Mouse (Mus musculus) ovary, adult 10 weeks (tissue): Measurements from ENCODE around the gene Cldn34b3. TPM values are rescaled to one million over a fixed set of nuclear protein-coding genes. Genes with fewer than 3 reads are reported as not detected.

ENCODE experiments used
- polyA plus RNA-seq: library from polyadenylated mRNA; stranded (reverse); fragments of 350-450 nt; fragmentation: Illumina TruSeq; extraction: RNeasy Lipid Tissue Mini Kit (QIAGEN cat#74804); gene quantifications from one replicate; pipeline ENCODE4 v1.2.3, GENCODE M21; 2014

Cldn34b3 gene
- not detected for polyA plus RNA-seq

DNA sequence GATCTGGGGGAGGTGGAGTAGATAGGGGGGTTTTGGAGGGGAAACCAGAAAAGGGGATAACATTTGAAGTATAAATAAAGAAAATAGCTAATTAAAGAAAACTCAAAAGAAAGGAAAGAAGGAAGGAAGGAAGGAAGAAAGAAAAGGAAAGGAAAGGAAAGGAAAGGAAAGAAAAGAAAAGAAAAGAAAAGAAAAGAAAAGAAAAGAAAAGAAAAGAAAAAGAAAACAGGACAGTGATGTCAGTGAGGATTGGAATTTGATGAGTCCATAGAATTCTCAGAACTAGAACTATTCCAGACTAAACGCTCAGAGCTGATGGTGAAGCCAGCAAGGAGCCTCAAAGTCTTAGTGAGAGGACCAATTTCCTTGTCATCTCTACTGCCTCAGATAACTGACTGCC, at the start of gene Cldn34b3:
Gene Cldn34b3 (plus strand): TSS at position 301 of the 400 bp plus-strand sequence.

Other genes starting within 250 kb of the Cldn34b3 start
- not detected for gene Cldn34b4, start 129.0 kb downstream of the Cldn34b3 start, polyA plus RNA-seq